Mouse (Mus musculus): ENCODE results near the gene 4930519G04Rik. TPM values are rescaled to one million over a fixed set of nuclear protein-coding genes. Genes with fewer than 3 reads are reported as not detected.
"Not testable (repeated sequence)": the region's sequence is repeated elsewhere in the genome, so short reads cannot be mapped to it uniquely, and the experiment has no call there.

4930519G04Rik gene
- total RNA-seq, 1 experiment from 2014 or later: not detected

- no peak for ATAC-seq (replicated peaks; ENCODE audit: low read depth, poor library complexity, severe bottlenecking)
These were observed 45.4 kb downstream of the 4930519G04Rik start for GRCm38 (mm10) chr5:114898857-114899256.

- peak; percentile 79 for ATAC-seq (replicated peaks; ENCODE audit: low read depth, poor library complexity, severe bottlenecking)
These were observed 48.9 kb downstream of the 4930519G04Rik start for GRCm38 (mm10) chr5:114902413-114902812.

- ATAC-seq (replicated peaks; ENCODE audit: low read depth, poor library complexity, severe bottlenecking): no peak
These were observed 55.3 kb downstream of the 4930519G04Rik start for GRCm38 (mm10) chr5:114908598-114909305.

- ATAC-seq (replicated peaks; ENCODE audit: low read depth, poor library complexity, severe bottlenecking): no peak
These were observed 60.2 kb downstream of the 4930519G04Rik start for GRCm38 (mm10) chr5:114913686-114914085.

- ATAC-seq (replicated peaks; ENCODE audit: low read depth, poor library complexity, severe bottlenecking): no peak
These were observed 61.4 kb downstream of the 4930519G04Rik start for GRCm38 (mm10) chr5:114914855-114915254.

GRCm38 (mm10) chr5:114915854-114916253, 62.4 kb downstream of the 4930519G04Rik start:
- no peak for ATAC-seq (replicated peaks; ENCODE audit: low read depth, poor library complexity, severe bottlenecking)

- peak; percentile 39; the same call in 1 of the 2 replicates for ATAC-seq (replicated peaks; ENCODE audit: low read depth, poor library complexity, severe bottlenecking)
These were observed 63.3 kb downstream of the 4930519G04Rik start for GRCm38 (mm10) chr5:114916777-114917176.

GRCm38 (mm10) chr5:114917357-114917756, 63.9 kb downstream of the 4930519G04Rik start:
- not testable (repeated sequence) for ATAC-seq (replicated peaks; ENCODE audit: low read depth, poor library complexity, severe bottlenecking)

- ATAC-seq (replicated peaks; ENCODE audit: low read depth, poor library complexity, severe bottlenecking): peak; percentile 81
These were observed 68.3 kb downstream of the 4930519G04Rik start for GRCm38 (mm10) chr5:114921551-114922365.

GRCm38 (mm10) chr5:114922366-114922731, 68.9 kb downstream of the 4930519G04Rik start:
- peak; percentile 33 for ATAC-seq (replicated peaks; ENCODE audit: low read depth, poor library complexity, severe bottlenecking)

- peak; percentile 16 for ATAC-seq (replicated peaks; ENCODE audit: low read depth, poor library complexity, severe bottlenecking)
These were observed 69.6 kb downstream of the 4930519G04Rik start, which contains the start of gene Oasl1 for GRCm38 (mm10) chr5:114922998-114923473. Oasl1 (plus strand) TSS chr5:114923240.

GRCm38 (mm10) chr5:114926153-114926684, 72.8 kb downstream of the 4930519G04Rik start:
- ATAC-seq (replicated peaks; ENCODE audit: low read depth, poor library complexity, severe bottlenecking): no peak

- no peak for ATAC-seq (replicated peaks; ENCODE audit: low read depth, poor library complexity, severe bottlenecking)
These were observed 73.3 kb downstream of the 4930519G04Rik start for GRCm38 (mm10) chr5:114926753-114927152.

- no peak for ATAC-seq (replicated peaks; ENCODE audit: low read depth, poor library complexity, severe bottlenecking)
These were observed 78.2 kb downstream of the 4930519G04Rik start for GRCm38 (mm10) chr5:114931626-114932025.

- no peak for ATAC-seq (replicated peaks; ENCODE audit: low read depth, poor library complexity, severe bottlenecking)
These were observed 79.7 kb downstream of the 4930519G04Rik start for GRCm38 (mm10) chr5:114933206-114933605.

Other genes with a start within 250 kb of the 4930519G04Rik start
- gene Trpv4, start 195.2 kb upstream of the 4930519G04Rik start, total RNA-seq (2017): 0.19 and 1.1 TPM in 2 replicates
- 40.0 and 48.6 TPM in 2 replicates for gene Gltp, start 162.7 kb upstream of the 4930519G04Rik start, total RNA-seq (2017)
- 9.7 and 12.3 TPM in 2 replicates for gene Tchp, start 145.9 kb upstream of the 4930519G04Rik start, total RNA-seq (2017)
- 365 and 466 TPM in 2 replicates for gene Ankrd13a, start 79.0 kb upstream of the 4930519G04Rik start, total RNA-seq (2017)
- gene Git2, start 78.1 kb upstream of the 4930519G04Rik start, total RNA-seq (2017): 80.9 and 86.3 TPM in 2 replicates
- 59.4 and 74.8 TPM in 2 replicates for gene 1500011B03Rik, start 30.2 kb upstream of the 4930519G04Rik start, total RNA-seq (2017)
- not detected in 2 replicates for gene Gm9936, start 5.0 kb downstream of the 4930519G04Rik start, total RNA-seq (2017)
- 9.4 and 10.8 TPM in 2 replicates for gene Oasl2, start 43.3 kb downstream of the 4930519G04Rik start, total RNA-seq (2017)
- 3.3 and 4.3 TPM in 2 replicates for gene Oasl1, start 69.6 kb downstream of the 4930519G04Rik start, total RNA-seq (2017)
- 17.3 and 18.3 TPM in 2 replicates for gene 2210016L21Rik, start 88.5 kb downstream of the 4930519G04Rik start, total RNA-seq (2017)
- gene Hnf1a, start 117.4 kb downstream of the 4930519G04Rik start, total RNA-seq (2017): not detected in 2 replicates
- gene Sppl3, start 157.5 kb downstream of the 4930519G04Rik start, total RNA-seq (2017): 30.9 and 34.4 TPM in 2 replicates
- gene Gm10401, start 244.6 kb downstream of the 4930519G04Rik start, total RNA-seq (2017): 1.2 TPM in 1 of 2 replicates, not detected in the other